ENCODE assay signal across 8 mouse cellular contexts in genomic region chr2:59611216-59611810, GRCm38 (mm10). TPM values are rescaled to one million over a fixed set of nuclear protein-coding genes. Genes with fewer than 3 reads are reported as not detected.
DNase-seq lines count a peak whose midpoint lies in the region; ATAC-seq lines count a peak whose summit lies in the region.

No protein-coding gene starts in this region.

- peak; percentile 84 for DNase-seq in 3T3-L1 (ENCODE audit: low read depth, low spot score)
- DNase-seq in forebrain, embryonic 10.5 days (ENCODE audit: extremely low spot score, low spot score): peak; percentile 50
- DNase-seq in liver, embryonic 13.5 days: no peak
- DNase-seq in adrenal gland, adult 18-20 months (ENCODE audit: low spot score in 2 of 2): no peak
- no peak for DNase-seq in adrenal gland, adult (ENCODE audit: inconsistent age in 2 of 2, low spot score in 1 of 2)
- no peak for DNase-seq in layer of hippocampus, postnatal 36 days

- peak overlapping the region; percentile 84 for H3K4me2 ChIP-seq in liver, embryonic 13.5 days

- WGBS in forebrain, embryonic 10.5 days: 1% methylated on average over 14 of the region's 14 CpGs
- WGBS in liver, embryonic 13.5 days (ENCODE audit: insufficient replicate concordance): 6% methylated on average over 14 of the region's 14 CpGs

- no peaks in the 10 kb centered on the region for H3K36me3 ChIP-seq in erythroblast, embryonic 14.5 days (ENCODE audit: control insufficient read depth)
- no peaks in the 10 kb centered on the region for H3K36me3 ChIP-seq in forebrain, embryonic 10.5 days (replicated peaks)
- no peaks in the 10 kb centered on the region for H3K36me3 ChIP-seq in liver, embryonic 13.5 days

- H3K27ac ChIP-seq in forebrain, embryonic 10.5 days: peak overlapping the region; percentile 97
- no peak overlapping the region; the same call in 1 of the 2 replicates for H3K27ac ChIP-seq in liver, embryonic 13.5 days

- no peaks in the 10 kb centered on the region; the same call in 1 of the 2 replicates for H3K9me3 ChIP-seq in erythroblast, embryonic 14.5 days (ENCODE audit: control insufficient read depth, low read length)
- H3K9me3 ChIP-seq in forebrain, embryonic 10.5 days: no peaks in the 10 kb centered on the region
- H3K9me3 ChIP-seq in liver, embryonic 13.5 days (replicated peaks): no peaks in the 10 kb centered on the region

- ATAC-seq in erythroblast, adult 5-6 weeks (replicated peaks; ENCODE audit: low FRiP score, poor library complexity, severe bottlenecking): no peak
- ATAC-seq in liver, embryonic 13.5 days (ENCODE audit: low read depth): peak; percentile 33; the same call in 1 of the 2 replicates

- peak overlapping the region; percentile 59 for H3K4me3 ChIP-seq in erythroblast, embryonic 14.5 days (replicated peaks)
- H3K4me3 ChIP-seq in forebrain, embryonic 10.5 days: peak overlapping the region; percentile 93
- peak overlapping the region; percentile 69 for H3K4me3 ChIP-seq in liver, embryonic 13.5 days (replicated peaks)

- H3K27me3 ChIP-seq in erythroblast, embryonic 14.5 days (ENCODE audit: control insufficient read depth): peaks cover 59% of the 10 kb centered on the region
- peaks cover 12% of the 10 kb centered on the region; the same call in 1 of the 2 replicates for H3K27me3 ChIP-seq in forebrain, embryonic 10.5 days (ENCODE audit: poor library complexity, severe bottlenecking)
- peaks cover 64% of the 10 kb centered on the region for H3K27me3 ChIP-seq in liver, embryonic 13.5 days

- no peaks in the 10 kb centered on the region; the same call in 1 of the 2 replicates for H3K4me1 ChIP-seq in erythroblast, embryonic 14.5 days (ENCODE audit: control insufficient read depth)
- peaks cover 73% of the 10 kb centered on the region for H3K4me1 ChIP-seq in forebrain, embryonic 10.5 days
- H3K4me1 ChIP-seq in liver, embryonic 13.5 days (replicated peaks): peaks cover 23% of the 10 kb centered on the region; the same call in 1 of the 2 replicates

- H3K9ac ChIP-seq in liver, embryonic 13.5 days: peak overlapping the region; percentile 71

RNA-seq across cellular contexts. Expression of gene Tanc1, which starts 0.5 kb away (rescaled TPM):
- polyA plus RNA-seq in erythroblast, embryonic 14.5 days (2012): 0.01 TPM in 2 replicates
- total RNA-seq in erythroblast, adult 5-6 weeks (2015; ENCODE audit: low replicate concordance): 0.84 and 3.3 TPM in 2 replicates
- 1.1 and 3.4 TPM in 2 replicates for total RNA-seq in erythroblast, adult 5-6 weeks (2017; ENCODE audit: low replicate concordance)
- 27.6 and 27.7 TPM in 2 replicates for polyA plus RNA-seq in forebrain, embryonic 10.5 days (2016; fragmentation: Nextera tagmentation; extraction: Ambion mirVana)
- polyA plus RNA-seq in liver, embryonic 13.5 days (2015; fragmentation: Nextera tagmentation; extraction: Ambion mirVana): 2.4 and 2.8 TPM in 2 replicates
- total RNA-seq in adrenal gland, adult 18-20 months (2021): 10 to 100 TPM; 15.2 to 15.7 TPM
- total RNA-seq in layer of hippocampus, postnatal 36 days (2021): 100 to 1,000 TPM; 107 to 119 TPM

Comparison
In these comparisons a context has a peak if more than half of its experiments do, and no peak if none do; other contexts are left out.
1. DNase-seq: peak in 3T3-L1 (single experiment) and forebrain, embryonic 10.5 days (single experiment); none in liver, embryonic 13.5 days (single experiment), adrenal gland, adult 18-20 months (0 of 2), adrenal gland, adult (0 of 2) and layer of hippocampus, postnatal 36 days (0 of 2).
2. RNA of gene Tanc1, which starts 0.5 kb away (total RNA-seq): 107 to 119 TPM in layer of hippocampus, postnatal 36 days; 15.2 to 15.7 TPM in adrenal gland, adult 18-20 months and 0.84 to 3.4 TPM in erythroblast, adult 5-6 weeks; every median in the first group is over 4 times any median in the second.
3. Peak in every context shown above with its lines, with median percentiles within 50 percentile points of each other: H3K4me3 ChIP-seq.